Mouse (Mus musculus): ENCODE data around the gene Ajm1.
"Not testable (repeated sequence)": the region's sequence is repeated elsewhere in the genome, so short reads cannot be mapped to it uniquely, and the experiment has no call there.

The Ajm1 gene

GRCm38 (mm10) chr2:25566558-25566957, 15.0 kb downstream of the Ajm1 start:
- DNase-seq (ENCODE audit: extremely low spot score), result no peak

- DNase-seq (ENCODE audit: extremely low spot score), result no peak
Measured at GRCm38 (mm10) chr2:25565741-25566140, 15.8 kb downstream of the Ajm1 start.

- DNase-seq (ENCODE audit: extremely low spot score), result no peak
Measured at GRCm38 (mm10) chr2:25561946-25562345, 19.6 kb downstream of the Ajm1 start.

GRCm38 (mm10) chr2:25560551-25560950, 21.0 kb downstream of the Ajm1 start:
- no peak for DNase-seq (ENCODE audit: extremely low spot score)

GRCm38 (mm10) chr2:25558774-25559173, 22.8 kb downstream of the Ajm1 start:
- no peak for DNase-seq (ENCODE audit: extremely low spot score)

- no peak for DNase-seq (ENCODE audit: extremely low spot score)
Measured at GRCm38 (mm10) chr2:25557964-25558360, 23.6 kb downstream of the Ajm1 start.

- peak; percentile 91 for DNase-seq (ENCODE audit: extremely low spot score)
Measured at GRCm38 (mm10) chr2:25557221-25557963, 24.2 kb downstream of the Ajm1 start, which contains the start of gene Edf1. Gene Edf1 (plus strand): TSS chr2:25557847.

- DNase-seq (ENCODE audit: extremely low spot score), result no peak
Measured at GRCm38 (mm10) chr2:25556296-25556695, 25.3 kb downstream of the Ajm1 start.

GRCm38 (mm10) chr2:25555479-25555878, 26.1 kb downstream of the Ajm1 start:
- not testable (repeated sequence) for DNase-seq (ENCODE audit: extremely low spot score)

- not testable (repeated sequence) for DNase-seq (ENCODE audit: extremely low spot score)
Measured at GRCm38 (mm10) chr2:25553171-25553786, 28.3 kb downstream of the Ajm1 start.

GRCm38 (mm10) chr2:25551186-25551585, 30.4 kb downstream of the Ajm1 start:
- DNase-seq (ENCODE audit: extremely low spot score), result no peak

GRCm38 (mm10) chr2:25549021-25549991, 32.3 kb downstream of the Ajm1 start:
- DNase-seq (ENCODE audit: extremely low spot score), result no peak

- peak; percentile 98 for DNase-seq (ENCODE audit: extremely low spot score)
Measured at GRCm38 (mm10) chr2:25546811-25547491, 34.6 kb downstream of the Ajm1 start, which contains the start of gene Traf2. Gene Traf2 (minus strand): TSS chr2:25546940.

- DNase-seq (ENCODE audit: extremely low spot score), result no peak
Measured at GRCm38 (mm10) chr2:25545996-25546810, 35.4 kb downstream of the Ajm1 start.

GRCm38 (mm10) chr2:25541644-25542367, 39.8 kb downstream of the Ajm1 start:
- DNase-seq (ENCODE audit: extremely low spot score), result no peak

- no peak for DNase-seq (ENCODE audit: extremely low spot score)
Measured at GRCm38 (mm10) chr2:25540541-25540948, 41.0 kb downstream of the Ajm1 start.

GRCm38 (mm10) chr2:25536531-25536930, 45.0 kb downstream of the Ajm1 start:
- no peak for DNase-seq (ENCODE audit: extremely low spot score)

- DNase-seq (ENCODE audit: extremely low spot score), result no peak
Measured at GRCm38 (mm10) chr2:25534866-25535182, 46.7 kb downstream of the Ajm1 start.

GRCm38 (mm10) chr2:25534178-25534865, 47.2 kb downstream of the Ajm1 start:
- no peak for DNase-seq (ENCODE audit: extremely low spot score)

All from embryo, embryonic 9.5 days (tissue).